Mouse (Mus musculus) gastrocnemius, adult 18-20 months (tissue): ENCODE measurements around the gene Ttc32. TPM values are rescaled to one million over a fixed set of nuclear protein-coding genes. Genes with fewer than 3 reads are reported as not detected.
"Not testable (repeated sequence)": the region's sequence is repeated elsewhere in the genome, so short reads cannot be mapped to it uniquely, and the experiment has no call there.

Source experiments
- DNase-seq: peaks from one replicate; pipeline ENCODE4 v3.0.0; 2021; ENCODE audit warnings: low spot score
- long read RNA-seq, 2 experiments: library from polyadenylated mRNA; stranded (forward); transcript quantifications; one replicate each; pipeline ENCODE4 v2.0.0; 2021
- total RNA-seq, 2 experiments: library from RNA; stranded (reverse); gene quantifications; 2 replicates each; pipeline ENCODE4 v1.2.3; 2021

The Ttc32 gene
- total RNA-seq, result 10 to 100 TPM; 25.8 to 27.7 TPM
- long read RNA-seq, experiment 1, transcript Ttc32-201 (3 exons, 1,000 nt), result major isoform, 13 of 15 reads
- long read RNA-seq, experiment 1, partial matches to known transcripts, result 1 of 15 reads
- long read RNA-seq, experiment 1, other reads (novel, unspliced or antisense), result 1 of 15 reads
- long read RNA-seq, experiment 2, transcript Ttc32-201 (3 exons, 1,000 nt), result major isoform, 20 of 26 reads
- long read RNA-seq, experiment 2, partial matches to known transcripts, result 3 of 26 reads
- long read RNA-seq, experiment 2, other reads (novel, unspliced or antisense), result 3 of 26 reads

DNA sequence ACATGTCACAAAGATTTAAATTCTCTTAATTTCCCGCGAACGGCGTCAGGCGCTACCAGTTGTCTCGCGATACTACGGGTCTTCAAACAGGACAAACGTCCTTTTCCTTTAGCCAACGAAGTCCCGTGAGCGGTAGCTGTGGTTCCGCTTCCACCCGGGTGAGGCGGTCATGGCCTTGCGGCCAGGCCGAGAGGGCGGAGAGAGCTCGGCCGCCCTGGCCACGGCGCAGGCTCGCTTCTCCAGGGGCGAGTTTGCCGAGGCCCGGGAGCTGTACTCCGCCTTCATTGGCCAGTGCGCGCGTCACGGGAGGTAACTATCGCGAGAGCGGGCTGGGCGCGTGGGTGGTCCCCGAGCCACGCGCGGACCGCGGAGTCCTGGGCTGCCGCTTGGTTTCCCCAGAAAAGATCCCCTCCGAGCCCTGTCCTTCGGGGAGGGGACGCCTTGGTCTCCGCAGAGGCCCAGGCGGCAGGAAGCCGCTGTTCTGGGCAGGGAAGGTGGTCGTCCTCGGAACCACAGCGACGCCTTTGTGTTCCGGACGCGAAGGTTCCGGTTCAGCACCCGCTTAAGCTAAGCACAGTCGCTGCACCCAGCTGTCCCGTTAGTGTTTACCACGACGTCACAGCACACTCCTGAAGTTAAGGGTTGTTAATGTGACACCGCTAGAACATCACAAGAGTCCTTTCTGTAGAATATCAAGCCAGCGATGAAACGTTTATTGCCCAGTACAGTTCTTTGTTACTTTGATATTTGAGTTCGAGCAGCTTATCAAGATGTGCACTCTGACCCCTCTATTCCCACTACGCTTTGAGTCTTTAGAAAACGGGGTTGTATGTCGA, at the start of gene Ttc32:
TSS of gene Ttc32 (plus strand) at position 110 of the 836 bp plus-strand sequence.
- peak; percentile 94 for DNase-seq

DNA sequence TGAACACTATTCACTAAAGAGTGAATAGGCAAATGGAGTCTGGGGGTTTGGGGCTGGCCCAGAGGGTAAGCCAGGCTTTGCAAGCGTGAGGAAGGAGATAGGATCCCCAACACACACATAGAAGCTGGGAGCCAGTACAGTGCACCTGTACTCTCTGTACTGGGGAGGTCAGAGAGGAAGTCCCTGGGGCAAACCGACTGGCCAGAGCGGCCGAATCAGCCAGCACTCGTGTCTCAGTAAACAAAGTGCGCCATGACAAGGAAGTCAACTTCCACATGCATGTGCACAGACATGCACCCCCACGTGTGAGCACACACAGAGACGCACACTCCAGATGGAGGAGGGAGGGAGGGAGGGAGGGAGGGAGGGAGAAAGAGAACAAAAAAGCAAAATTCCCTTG, 36.6 kb upstream of the Ttc32 start:
- DNase-seq, result no peak

- DNase-seq, result no peak
Observed at GRCm38 (mm10) chr12:8998318-8998717, 31.5 kb upstream of the Ttc32 start.

- DNase-seq, result peak; percentile 77
Observed at GRCm38 (mm10) chr12:9002038-9002648, 27.7 kb upstream of the Ttc32 start.

DNA sequence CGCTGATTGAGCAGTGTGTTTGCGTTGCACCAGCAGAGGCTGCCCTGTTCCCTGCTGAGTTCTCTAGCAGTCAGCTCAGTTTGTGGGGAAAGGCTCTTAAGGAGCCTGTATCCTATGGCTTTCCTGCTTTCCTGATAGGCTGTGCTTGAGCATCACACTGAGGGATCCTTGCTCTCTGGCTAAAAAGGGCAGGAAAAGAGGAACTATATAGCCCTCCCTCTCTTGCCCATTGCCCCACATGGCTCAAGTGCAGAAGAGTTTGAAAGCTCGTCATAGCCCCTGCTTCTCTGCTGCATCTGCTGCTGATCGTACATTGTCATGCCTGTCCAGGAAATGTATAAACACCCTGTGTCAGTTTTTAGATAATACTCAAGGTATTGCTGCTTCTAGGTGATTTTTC, 22.7 kb upstream of the Ttc32 start:
- no peak for DNase-seq

- no peak for DNase-seq
Observed at GRCm38 (mm10) chr12:9007811-9008210, 22.0 kb upstream of the Ttc32 start.

DNA sequence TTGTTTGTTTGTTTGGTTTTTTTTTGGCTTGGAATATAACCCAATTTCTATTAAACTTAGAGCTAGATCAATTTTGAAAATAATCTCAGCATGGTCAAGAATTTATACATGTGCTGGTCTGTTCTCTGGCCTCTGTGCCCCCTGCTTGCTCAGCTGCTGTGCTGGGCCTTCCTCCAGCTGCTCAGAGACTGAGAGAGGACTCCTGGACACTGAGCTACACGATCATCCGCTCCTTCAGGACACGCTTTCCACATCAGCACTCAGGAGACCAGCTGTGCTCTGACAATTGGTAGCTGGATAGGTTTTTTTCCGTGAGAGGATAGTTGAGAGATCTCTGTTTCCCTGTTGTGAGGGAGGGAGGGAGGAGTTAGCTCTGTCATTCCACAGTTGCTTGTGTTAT, 19.5 kb upstream of the Ttc32 start:
- DNase-seq, result no peak

- DNase-seq, result no peak
Observed at GRCm38 (mm10) chr12:9016376-9016775, 13.4 kb upstream of the Ttc32 start.

DNA sequence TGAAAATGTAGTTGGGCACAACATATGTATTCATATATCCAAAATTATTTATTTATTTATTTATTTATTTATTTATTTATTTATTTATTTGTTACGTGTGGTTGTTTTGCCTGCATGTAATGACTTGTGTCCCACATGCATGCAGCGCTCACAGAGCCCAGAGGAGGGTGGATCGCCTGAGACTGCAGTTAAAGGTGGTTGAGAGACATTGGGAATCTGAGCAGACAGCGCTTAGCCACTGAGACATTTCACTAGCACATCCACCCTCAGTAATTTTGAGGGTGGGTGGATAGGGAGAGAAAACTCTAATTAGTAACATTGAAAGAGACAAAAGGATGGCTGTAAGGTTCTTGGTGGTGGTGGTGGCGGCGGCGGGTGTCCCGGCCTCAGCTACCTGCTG, 9.4 kb upstream of the Ttc32 start:
- DNase-seq, result no peak

DNA sequence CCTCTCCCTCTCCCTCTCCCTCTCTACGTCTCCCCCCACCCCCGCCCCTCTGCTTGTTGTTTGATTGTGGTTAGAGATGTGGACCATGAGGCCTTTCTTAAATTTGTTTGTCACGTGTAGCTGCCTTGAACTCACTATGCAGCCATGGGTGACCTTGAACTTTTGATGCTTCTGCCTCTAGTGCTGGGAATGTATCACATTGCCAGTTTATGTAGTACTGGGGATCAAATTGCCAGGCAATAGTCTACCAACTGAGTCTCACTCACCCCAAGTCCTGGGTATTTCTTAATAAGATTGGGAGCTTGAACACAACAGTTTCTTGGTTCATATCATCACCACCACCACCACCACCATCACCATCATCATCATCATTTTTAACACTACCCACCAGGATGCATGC, 8.8 kb upstream of the Ttc32 start:
- DNase-seq, result no peak

DNA sequence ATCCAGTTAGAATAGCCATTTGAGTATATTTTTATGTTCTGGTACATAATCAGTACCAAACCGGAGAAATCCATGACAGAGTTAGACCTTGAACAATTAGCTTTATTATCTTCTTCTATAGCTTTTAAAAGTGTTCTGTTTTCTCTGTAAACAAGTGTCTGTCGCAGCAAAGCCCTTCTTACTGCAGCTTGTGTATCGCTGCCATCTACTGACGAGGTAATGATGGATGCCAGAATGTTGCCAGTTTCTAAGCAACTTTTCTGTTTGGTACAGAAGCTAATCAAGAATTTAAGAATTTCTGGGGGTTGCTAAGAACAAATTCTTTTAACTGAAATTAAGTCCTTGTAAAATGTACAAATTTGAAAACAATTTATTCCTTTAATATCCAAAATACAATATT, 6.8 kb upstream of the Ttc32 start:
- no peak for DNase-seq

- no peak for DNase-seq
Observed at GRCm38 (mm10) chr12:9024071-9024470, 5.7 kb upstream of the Ttc32 start.

DNA sequence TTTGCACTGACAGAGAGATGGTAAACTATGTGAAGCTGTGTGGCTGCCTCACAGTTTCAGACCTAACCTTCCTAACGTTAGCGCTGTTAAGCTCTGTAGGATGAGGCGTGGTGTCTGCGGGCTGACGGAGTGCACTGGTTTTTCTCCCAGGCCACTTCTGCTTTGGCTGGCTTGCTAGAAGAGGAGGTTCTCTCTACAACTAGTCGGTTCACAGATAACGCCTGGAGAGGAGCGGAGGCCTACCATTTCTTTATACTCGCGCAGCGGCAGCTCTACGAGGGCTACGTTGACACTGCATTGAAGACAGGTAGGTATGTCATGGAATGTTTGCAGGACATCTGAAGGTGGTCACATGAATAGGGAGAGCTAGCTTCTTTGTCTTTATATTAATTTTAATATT, 5.1 kb upstream of the Ttc32 start:
- DNase-seq, result no peak

DNA sequence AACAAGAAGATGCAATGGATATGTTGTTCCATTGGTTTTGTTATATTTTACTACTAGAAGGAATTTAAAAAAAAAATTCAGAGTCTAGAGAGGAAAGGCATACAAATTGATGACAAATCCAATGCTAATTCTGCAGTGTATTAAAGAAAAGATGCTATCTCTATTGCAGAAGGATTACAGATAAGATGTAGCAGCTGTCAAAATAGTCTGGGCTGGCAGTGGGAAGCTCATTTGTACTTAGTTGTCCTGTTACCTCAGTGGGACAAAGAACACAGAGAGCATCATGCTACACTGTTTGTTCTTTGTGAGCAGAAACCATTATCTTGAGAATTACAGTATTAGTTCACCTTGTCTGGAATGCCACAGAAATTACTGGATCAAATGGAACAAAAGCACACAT, 3.0 kb upstream of the Ttc32 start:
- no peak for DNase-seq

- not testable (repeated sequence) for DNase-seq
Observed at GRCm38 (mm10) chr12:9028816-9029215, 981 bp upstream of the Ttc32 start.

DNA sequence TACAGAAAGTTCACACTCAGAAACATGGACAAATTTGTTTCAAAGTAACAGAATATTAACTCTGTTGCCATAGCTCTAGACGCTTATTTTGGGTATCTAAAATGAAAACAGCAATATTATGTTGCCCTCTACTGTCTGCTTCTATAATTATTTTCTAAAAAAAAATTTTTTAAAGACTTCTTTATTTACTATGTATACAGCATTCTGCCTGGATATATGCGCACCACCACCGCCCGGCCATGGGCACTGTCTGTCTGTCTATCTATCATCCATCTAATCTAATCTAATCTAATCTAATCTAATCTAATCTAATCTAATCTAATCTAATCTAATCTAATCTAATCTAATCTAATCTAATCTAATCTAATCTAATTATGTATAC, 300 bp upstream of the Ttc32 start:
- no peak for DNase-seq

DNA sequence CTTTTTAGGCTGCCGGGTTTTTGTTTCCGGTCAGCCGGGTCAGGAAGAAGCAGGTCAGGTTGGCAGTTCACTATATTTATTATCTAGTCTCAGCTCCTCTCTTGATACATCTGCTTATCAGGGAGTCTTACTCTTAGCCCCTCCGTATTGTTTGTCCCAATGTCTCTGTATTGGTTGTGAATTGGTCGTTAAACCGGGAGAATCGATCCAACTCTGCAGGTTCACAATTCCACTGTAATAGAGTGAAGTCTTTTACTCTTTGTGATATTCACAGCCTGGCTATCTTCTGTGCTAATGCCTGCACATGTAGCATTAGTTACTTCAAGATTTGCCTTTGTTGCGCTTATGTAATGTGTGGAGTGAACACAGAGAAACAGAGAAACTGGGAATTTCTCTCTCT, 1.4 kb downstream of the Ttc32 start:
- DNase-seq, result no peak

DNA sequence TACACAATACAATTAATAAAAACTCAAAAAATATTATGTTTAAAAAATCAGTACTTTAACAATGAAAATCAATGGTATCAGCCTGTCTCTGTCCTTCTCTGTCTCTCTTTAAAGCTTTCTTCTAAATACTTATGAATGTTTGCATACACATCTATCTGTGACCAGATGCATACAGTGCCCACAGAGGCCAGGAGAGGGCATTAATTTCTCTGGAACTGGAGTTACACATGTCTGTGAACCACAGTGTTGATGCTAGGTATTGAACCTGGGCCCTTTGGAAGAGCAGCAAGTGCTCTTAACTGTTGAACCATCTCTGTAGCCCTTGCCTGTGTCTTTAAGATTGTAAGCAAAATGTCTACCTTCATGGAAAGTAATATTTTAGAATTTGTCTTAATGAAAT, 3.3 kb downstream of the Ttc32 start:
- DNase-seq, result no peak

- no peak for DNase-seq
Observed at GRCm38 (mm10) chr12:9036409-9036808, 6.6 kb downstream of the Ttc32 start.

- DNase-seq, result no peak
Observed at GRCm38 (mm10) chr12:9040177-9040576, 10.4 kb downstream of the Ttc32 start.

GRCm38 (mm10) chr12:9040686-9041085, 10.9 kb downstream of the Ttc32 start:
- DNase-seq, result no peak

GRCm38 (mm10) chr12:9042316-9042715, 12.5 kb downstream of the Ttc32 start:
- no peak for DNase-seq

DNA sequence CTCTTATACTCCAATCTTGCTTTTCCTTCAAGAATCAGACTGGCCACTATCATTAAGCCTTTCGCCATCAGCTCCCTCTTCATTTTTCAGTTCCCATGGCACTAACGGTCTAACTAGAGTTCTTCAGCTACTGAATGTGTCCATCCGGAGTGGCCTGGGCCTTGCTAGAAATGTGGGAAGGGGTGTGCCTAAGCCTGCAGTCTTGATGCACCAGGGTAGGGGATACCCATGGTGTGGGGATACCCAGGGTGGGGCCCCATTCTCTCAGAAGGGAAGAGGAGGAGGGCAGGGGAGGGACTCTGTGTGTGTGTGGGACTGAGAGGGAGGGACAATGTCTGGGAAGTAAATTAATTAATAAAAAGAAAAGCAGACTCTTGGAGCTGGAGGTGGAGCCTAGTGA, 13.0 kb downstream of the Ttc32 start:
- no peak for DNase-seq
